Mouse (Mus musculus): Measurements from ENCODE around the gene Fxn.

Gene Fxn

GRCm38 (mm10) chr19:24280601-24281228 is at the start of gene Fxn:
Fxn (minus strand) TSS chr19:24280605.
- DNase-seq (ENCODE audit: low spot score): no peak

- no peak for DNase-seq (ENCODE audit: low spot score)
These were observed 47.5 kb upstream of the Fxn start for GRCm38 (mm10) chr19:24327921-24328320.

GRCm38 (mm10) chr19:24326969-24327368 is 46.6 kb upstream of the Fxn start:
- no peak for DNase-seq (ENCODE audit: low spot score)

GRCm38 (mm10) chr19:24325692-24326091 is 45.3 kb upstream of the Fxn start:
- DNase-seq (ENCODE audit: low spot score): no peak

- DNase-seq (ENCODE audit: low spot score): no peak
These were observed 43.6 kb upstream of the Fxn start for GRCm38 (mm10) chr19:24323841-24324613.

GRCm38 (mm10) chr19:24321900-24322311 is 41.5 kb upstream of the Fxn start:
- DNase-seq (ENCODE audit: low spot score): no peak

- no peak for DNase-seq (ENCODE audit: low spot score)
These were observed 41.0 kb upstream of the Fxn start for GRCm38 (mm10) chr19:24321211-24321899.

GRCm38 (mm10) chr19:24318172-24318571 is 37.8 kb upstream of the Fxn start:
- no peak for DNase-seq (ENCODE audit: low spot score)

GRCm38 (mm10) chr19:24317731-24318130 is 37.3 kb upstream of the Fxn start:
- DNase-seq (ENCODE audit: low spot score): no peak

- DNase-seq (ENCODE audit: low spot score): no peak
These were observed 36.7 kb upstream of the Fxn start for GRCm38 (mm10) chr19:24317038-24317591.

GRCm38 (mm10) chr19:24316060-24316725 is 35.8 kb upstream of the Fxn start:
- DNase-seq (ENCODE audit: low spot score): no peak

- no peak for DNase-seq (ENCODE audit: low spot score)
These were observed 34.8 kb upstream of the Fxn start for GRCm38 (mm10) chr19:24315234-24315633.

GRCm38 (mm10) chr19:24314676-24315075 is 34.3 kb upstream of the Fxn start:
- DNase-seq (ENCODE audit: low spot score): no peak

GRCm38 (mm10) chr19:24312556-24313342 is 32.3 kb upstream of the Fxn start:
- no peak for DNase-seq (ENCODE audit: low spot score)

GRCm38 (mm10) chr19:24312046-24312445 is 31.6 kb upstream of the Fxn start:
- DNase-seq (ENCODE audit: low spot score): no peak

- no peak for DNase-seq (ENCODE audit: low spot score)
These were observed 27.9 kb upstream of the Fxn start for GRCm38 (mm10) chr19:24308305-24308705.

GRCm38 (mm10) chr19:24307271-24308221 is 27.1 kb upstream of the Fxn start:
- DNase-seq (ENCODE audit: low spot score): no peak

- DNase-seq (ENCODE audit: low spot score): no peak
These were observed 25.9 kb upstream of the Fxn start for GRCm38 (mm10) chr19:24306351-24306750.

- DNase-seq (ENCODE audit: low spot score): no peak
These were observed 21.8 kb upstream of the Fxn start for GRCm38 (mm10) chr19:24302198-24302597.

- no peak for DNase-seq (ENCODE audit: low spot score)
These were observed 21.4 kb upstream of the Fxn start for GRCm38 (mm10) chr19:24301768-24302148.
